Mouse (Mus musculus): ENCODE measurements around the gene Capza2. TPM values are rescaled to one million over a fixed set of nuclear protein-coding genes. Genes with fewer than 3 reads are reported as not detected.

The Capza2 gene
- polyA plus RNA-seq, 1 experiment, result 51.5 TPM

DNA sequence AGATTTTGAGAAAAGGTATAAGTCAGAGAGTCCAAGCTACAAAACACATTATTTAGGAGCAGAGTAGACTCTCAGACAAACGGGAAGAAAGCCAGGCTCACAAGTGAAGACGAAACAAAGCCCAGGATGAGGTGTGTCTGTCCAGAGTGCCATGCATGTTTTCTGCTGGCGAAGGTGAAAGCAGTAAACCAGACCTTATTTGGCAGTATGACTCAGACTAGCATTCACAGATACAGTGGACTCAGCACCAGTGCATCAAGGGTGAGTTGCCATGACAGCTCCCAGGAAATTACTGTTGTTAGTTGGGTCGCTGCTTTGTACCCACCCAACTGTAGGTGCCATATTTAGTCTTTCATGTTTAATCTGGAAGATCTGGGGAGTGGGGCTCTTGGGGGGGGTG, 23.4 kb upstream of the Capza2 start:
- H3K79me2 ChIP-seq (ENCODE audit: control insufficient read depth, insufficient read depth), result no peaks in the 10 kb centered on the region
- no peak overlapping the region for H3K4me3 ChIP-seq (ENCODE audit: insufficient read depth, poor library complexity, severe bottlenecking)
- H3ac ChIP-seq (ENCODE audit: control insufficient read depth, insufficient read length, low read depth), result no peak overlapping the region
- H3K27me3 ChIP-seq (ENCODE audit: control insufficient read depth, insufficient read depth, insufficient read length), result no peaks in the 10 kb centered on the region
- H3K36me3 ChIP-seq (ENCODE audit: control insufficient read depth, insufficient read depth), result no peaks in the 10 kb centered on the region
- no peaks in the 10 kb centered on the region for H3K79me3 ChIP-seq (ENCODE audit: low read depth)
- no peak for TF ChIP-seq MAX (IDR thresholded peaks at IDR 0.05)

DNA sequence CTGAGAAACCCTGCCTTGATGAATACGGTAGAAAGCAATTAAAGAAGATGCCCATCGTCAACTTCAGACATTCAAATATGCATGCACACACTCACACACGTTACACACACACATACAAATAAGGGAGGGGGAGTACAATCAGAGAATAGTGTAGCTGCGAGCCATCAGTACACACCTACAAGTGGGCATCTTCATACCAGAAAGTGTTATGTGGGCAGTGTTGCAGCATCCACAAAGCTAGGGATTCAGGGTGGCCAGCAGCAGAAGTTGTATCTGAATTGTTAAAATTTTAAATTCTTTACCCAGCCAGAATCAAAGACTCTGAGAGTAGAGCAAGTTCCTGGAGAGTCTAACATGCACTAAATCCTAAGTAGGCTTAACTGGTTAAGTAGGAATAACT, 15.2 kb upstream of the Capza2 start:
- Histone ChIP-seq H3K79me3 (ENCODE audit: low read depth) (no peaks in the 10 kb centered on the region), H3K4me3 (ENCODE audit: insufficient read depth, poor library complexity, severe bottlenecking) (no peak overlapping the region), H3K27me3 (ENCODE audit: control insufficient read depth, insufficient read depth, insufficient read length) (no peaks in the 10 kb centered on the region), H3K79me2 (ENCODE audit: control insufficient read depth, insufficient read depth) (no peaks in the 10 kb centered on the region), H3K36me3 (ENCODE audit: control insufficient read depth, insufficient read depth) (no peaks in the 10 kb centered on the region), H3ac (ENCODE audit: control insufficient read depth, insufficient read length, low read depth) (no peak overlapping the region)
- TF ChIP-seq USF1 (IDR thresholded peaks at IDR 0.05; ENCODE audit: low read depth) (no peak), MYOG (IDR thresholded peaks at IDR 0.05; ENCODE audit: control insufficient read depth, extremely low read depth, insufficient read length) (no peak), MAX (IDR thresholded peaks at IDR 0.05) (no peak), MYOD1 (IDR thresholded peaks at IDR 0.05; ENCODE audit: control insufficient read depth, insufficient read length, low read depth) (no peak), CTCF (IDR thresholded peaks at IDR 0.05; ENCODE audit: control insufficient read depth, insufficient read depth, insufficient read length) (no peak), CEBPB (IDR thresholded peaks at IDR 0.05; ENCODE audit: low read depth) (no peak), FOSL1 (IDR thresholded peaks at IDR 0.05; ENCODE audit: insufficient read depth, low read length, poor library complexity, severe bottlenecking) (no peak)

DNA sequence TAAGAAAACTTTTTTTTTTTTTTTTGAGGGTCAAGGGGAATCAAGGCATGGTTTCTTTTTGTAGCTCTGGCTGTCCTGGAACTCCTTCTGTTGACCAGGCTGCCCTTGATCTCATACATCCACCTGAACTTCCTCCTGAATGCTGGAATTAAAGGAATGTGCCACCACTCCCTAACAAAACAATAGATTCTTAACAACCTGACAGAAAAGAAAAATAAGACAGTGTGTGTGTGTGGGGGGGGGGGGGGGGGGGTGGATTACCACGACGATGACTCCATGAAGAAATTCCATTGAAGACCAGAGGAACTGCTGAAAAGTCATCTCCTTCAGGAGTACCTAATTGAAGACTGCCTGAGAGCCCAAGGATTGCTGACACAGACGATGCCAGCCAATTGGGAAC, 14.6 kb upstream of the Capza2 start:
- no peaks in the 10 kb centered on the region for H3K36me3 ChIP-seq (ENCODE audit: control insufficient read depth, insufficient read depth)
- no peak overlapping the region for H3K4me3 ChIP-seq (ENCODE audit: insufficient read depth, poor library complexity, severe bottlenecking)
- TF ChIP-seq MAX (IDR thresholded peaks at IDR 0.05) (no peak), CTCF (IDR thresholded peaks at IDR 0.05; ENCODE audit: control insufficient read depth, insufficient read depth, insufficient read length) (no peak), FOSL1 (IDR thresholded peaks at IDR 0.05; ENCODE audit: insufficient read depth, low read length, poor library complexity, severe bottlenecking) (no peak), USF1 (IDR thresholded peaks at IDR 0.05; ENCODE audit: low read depth) (no peak), MYOD1 (IDR thresholded peaks at IDR 0.05; ENCODE audit: control insufficient read depth, insufficient read length, low read depth) (no peak), MYOG (IDR thresholded peaks at IDR 0.05; ENCODE audit: control insufficient read depth, extremely low read depth, insufficient read length) (no peak), CEBPB (IDR thresholded peaks at IDR 0.05; ENCODE audit: low read depth) (no peak)

DNA sequence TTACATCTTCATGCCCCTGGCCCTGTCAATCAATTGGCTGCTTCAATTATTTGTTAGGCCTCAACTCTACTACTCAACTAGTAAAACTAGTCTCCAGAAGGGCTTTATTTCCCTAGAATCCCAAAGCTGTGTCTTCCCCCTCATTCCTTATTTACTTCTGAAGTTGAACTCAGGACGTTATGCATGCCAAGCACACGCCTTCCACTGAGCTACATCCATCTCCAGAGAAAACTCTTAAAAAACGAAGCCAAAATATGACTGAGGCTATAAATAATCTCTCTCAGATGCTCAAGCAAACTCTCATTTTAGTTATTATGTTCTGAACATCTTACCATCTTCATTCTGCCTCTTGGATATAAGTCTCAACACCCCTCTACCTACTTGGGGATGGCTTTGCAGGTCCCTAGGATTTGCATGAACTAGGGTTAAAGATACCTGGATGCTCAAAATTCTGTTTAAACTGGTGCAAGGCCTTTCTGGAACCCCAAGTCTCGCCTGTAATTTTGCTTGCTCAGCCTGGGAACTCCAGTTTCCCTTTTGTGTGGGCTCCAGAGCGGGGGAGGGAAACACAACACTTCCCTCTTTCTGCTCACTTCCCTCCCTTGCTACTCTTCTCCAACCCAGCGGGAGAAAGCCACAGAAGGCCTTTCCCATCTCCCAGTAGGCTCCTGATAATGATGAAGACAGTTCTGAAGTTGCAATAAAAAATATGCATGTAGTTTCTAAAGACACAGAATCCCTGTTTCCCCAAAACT, 7.2 kb upstream of the Capza2 start:
- Histone ChIP-seq H3K4me3 (ENCODE audit: insufficient read depth, poor library complexity, severe bottlenecking) (no peak overlapping the region), H3K79me2 (ENCODE audit: control insufficient read depth, insufficient read depth) (no peaks in the 10 kb centered on the region), H3K36me3 (ENCODE audit: control insufficient read depth, insufficient read depth) (no peaks in the 10 kb centered on the region), H3ac (ENCODE audit: control insufficient read depth, insufficient read length, low read depth) (no peak overlapping the region), H3K27me3 (ENCODE audit: control insufficient read depth, insufficient read depth, insufficient read length) (no peaks in the 10 kb centered on the region), H3K79me3 (ENCODE audit: low read depth) (no peaks in the 10 kb centered on the region)
- TF ChIP-seq FOSL1 (IDR thresholded peaks at IDR 0.05; ENCODE audit: insufficient read depth, low read length, poor library complexity, severe bottlenecking) (no peak), CEBPB (IDR thresholded peaks at IDR 0.05; ENCODE audit: low read depth) (no peak), USF1 (IDR thresholded peaks at IDR 0.05; ENCODE audit: low read depth) (no peak), CTCF (IDR thresholded peaks at IDR 0.05; ENCODE audit: control insufficient read depth, insufficient read depth, insufficient read length) (no peak), MYOG (IDR thresholded peaks at IDR 0.05; ENCODE audit: control insufficient read depth, extremely low read depth, insufficient read length) (no peak)

More for the DNA sequence above, 14.6 kb upstream of the Capza2 start:
- H3K79me2 ChIP-seq (ENCODE audit: control insufficient read depth, insufficient read depth), result no peaks in the 10 kb centered on the region
- no peaks in the 10 kb centered on the region for H3K27me3 ChIP-seq (ENCODE audit: control insufficient read depth, insufficient read depth, insufficient read length)
- no peaks in the 10 kb centered on the region for H3K79me3 ChIP-seq (ENCODE audit: low read depth)
- H3ac ChIP-seq (ENCODE audit: control insufficient read depth, insufficient read length, low read depth), result no peak overlapping the region

DNA sequence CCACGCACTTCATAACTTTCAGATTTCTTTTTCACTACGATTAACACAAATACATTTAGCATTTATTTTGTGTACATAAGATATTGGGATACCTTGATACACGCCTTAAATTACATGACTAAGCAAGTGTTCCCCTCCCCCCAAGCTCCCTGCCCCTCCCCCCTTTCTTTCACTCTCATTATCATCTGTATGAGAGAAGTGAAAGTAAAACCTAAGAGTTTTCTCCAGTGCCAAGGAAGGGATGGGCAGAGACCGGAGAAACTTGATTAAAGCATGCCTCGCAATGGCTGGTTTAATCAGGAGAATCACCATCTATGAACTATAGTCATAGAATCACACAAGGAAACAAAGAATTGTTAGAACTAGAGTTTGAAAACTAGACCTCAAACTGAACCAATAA, 6.3 kb upstream of the Capza2 start:
- Histone ChIP-seq H3K4me3 (ENCODE audit: insufficient read depth, poor library complexity, severe bottlenecking) (no peak overlapping the region), H3K79me2 (ENCODE audit: control insufficient read depth, insufficient read depth) (no peaks in the 10 kb centered on the region), H3K79me3 (ENCODE audit: low read depth) (no peaks in the 10 kb centered on the region), H3K27me3 (ENCODE audit: control insufficient read depth, insufficient read depth, insufficient read length) (no peaks in the 10 kb centered on the region), H3ac (ENCODE audit: control insufficient read depth, insufficient read length, low read depth) (no peak overlapping the region), H3K36me3 (ENCODE audit: control insufficient read depth, insufficient read depth) (no peaks in the 10 kb centered on the region)
- TF ChIP-seq CEBPB (IDR thresholded peaks at IDR 0.05; ENCODE audit: low read depth) (no peak), FOSL1 (IDR thresholded peaks at IDR 0.05; ENCODE audit: insufficient read depth, low read length, poor library complexity, severe bottlenecking) (no peak), CTCF (IDR thresholded peaks at IDR 0.05; ENCODE audit: control insufficient read depth, insufficient read depth, insufficient read length) (no peak), USF1 (IDR thresholded peaks at IDR 0.05; ENCODE audit: low read depth) (no peak), MYOD1 (IDR thresholded peaks at IDR 0.05; ENCODE audit: control insufficient read depth, insufficient read length, low read depth) (no peak), MYOG (IDR thresholded peaks at IDR 0.05; ENCODE audit: control insufficient read depth, extremely low read depth, insufficient read length) (no peak), MAX (IDR thresholded peaks at IDR 0.05) (no peak)

DNA sequence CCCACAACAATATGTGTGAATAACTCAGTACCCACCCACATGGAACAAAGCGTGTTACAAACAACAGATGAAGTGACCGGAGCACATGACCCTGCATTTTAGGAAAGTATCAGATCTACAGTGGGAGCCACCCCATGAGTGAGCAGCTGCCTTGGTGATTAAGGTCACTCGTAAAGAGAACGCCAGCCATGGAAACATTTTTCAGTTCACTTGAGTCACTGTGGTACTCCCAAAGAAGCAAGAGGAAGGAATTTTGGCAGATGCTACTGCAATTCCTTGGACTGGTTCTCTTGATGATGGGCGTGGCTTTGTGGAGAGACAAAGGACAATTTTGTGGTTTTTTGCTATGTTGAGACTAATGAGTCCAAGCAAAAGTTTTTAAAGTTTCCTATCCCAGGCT, 4.4 kb upstream of the Capza2 start:
- no peaks in the 10 kb centered on the region for H3K79me3 ChIP-seq (ENCODE audit: low read depth)

More for the DNA sequence above, 4.4 kb upstream of the Capza2 start:
- TF ChIP-seq MAX (IDR thresholded peaks at IDR 0.05) (peak; percentile 86), USF1 (IDR thresholded peaks at IDR 0.05; ENCODE audit: low read depth) (no peak), MYOD1 (IDR thresholded peaks at IDR 0.05; ENCODE audit: control insufficient read depth, insufficient read length, low read depth) (peak; percentile 49), MYOG (IDR thresholded peaks at IDR 0.05; ENCODE audit: control insufficient read depth, extremely low read depth, insufficient read length) (no peak)
- no peaks in the 10 kb centered on the region for H3K27me3 ChIP-seq (ENCODE audit: control insufficient read depth, insufficient read depth, insufficient read length)
- H3K36me3 ChIP-seq (ENCODE audit: control insufficient read depth, insufficient read depth), result no peaks in the 10 kb centered on the region
- H3K79me2 ChIP-seq (ENCODE audit: control insufficient read depth, insufficient read depth), result no peaks in the 10 kb centered on the region
- H3ac ChIP-seq (ENCODE audit: control insufficient read depth, insufficient read length, low read depth), result no peak overlapping the region
- H3K4me3 ChIP-seq (ENCODE audit: insufficient read depth, poor library complexity, severe bottlenecking), result no peak overlapping the region

Measured in C2C12 (cell line).